Mouse (Mus musculus) liver, postnatal 0 days (tissue): ENCODE data around the gene Tmem116.

Experiments
- CTCF ChIP-seq: sonication (generic); IDR thresholded peaks from 2 replicates; pipeline ENCODE4 v1.5.1; 2016; ENCODE audit warnings: antibody characterized with exemption, low read depth
- EP300 ChIP-seq: IDR thresholded peaks from 2 replicates; pipeline ENCODE4 v1.6.1; 2016; ENCODE audit warnings: antibody characterized with exemption, low read depth, mild to moderate bottlenecking

GRCm38 (mm10) chr5:121469566-121469965 lies 17.9 kb downstream of the Tmem116 start:
- no peak for TF ChIP-seq EP300
- TF ChIP-seq CTCF, result no peak
